Mouse (Mus musculus): ENCODE measurements around the gene Hoxc10.

- TF ChIP-seq CTCF (IDR thresholded peaks at IDR 0.05; ENCODE audit: low read depth, low read length) (no peak), POLR2A (IDR thresholded peaks at IDR 0.05; ENCODE audit: borderline replicate concordance, low read depth, low read length) (no peak)
Observed at GRCm38 (mm10) chr15:102999183-102999831, 32.7 kb downstream of the Hoxc10 start.

All from bone marrow macrophage, adult 2 months (primary cell).